Mouse (Mus musculus): ENCODE results near the gene Ubl3.

DNA sequence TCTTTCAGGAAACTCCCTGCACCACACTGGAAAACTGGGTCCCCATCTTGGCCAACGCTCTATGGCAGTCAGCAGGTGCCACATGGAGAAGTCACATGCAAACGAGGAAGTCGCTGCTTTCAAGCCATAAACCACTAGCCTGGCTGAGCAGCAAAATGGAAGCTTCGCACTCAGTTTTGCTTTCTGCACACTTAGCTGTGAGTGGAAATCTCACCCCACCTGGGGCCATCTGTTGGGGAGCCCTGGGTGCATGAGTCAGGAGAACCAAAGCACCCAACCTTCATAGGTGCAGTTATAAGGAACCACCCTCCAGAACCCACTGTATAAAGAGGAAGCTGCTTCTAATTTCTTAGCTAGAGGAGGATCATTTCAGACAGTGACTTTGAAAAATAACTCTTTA lies 59.6 kb downstream of the Ubl3 start:
- no peak for TF ChIP-seq CTCF (IDR thresholded peaks at IDR 0.05; ENCODE audit: borderline replicate concordance, control insufficient read depth, extremely low read depth, insufficient read depth, low read length, poor library complexity)
- no peak for TF ChIP-seq POLR2A (IDR thresholded peaks at IDR 0.05; ENCODE audit: control insufficient read depth, extremely low read depth, insufficient read depth, low read length, poor library complexity)

Data from thymus, adult 2 months (tissue).